Mouse (Mus musculus): ENCODE measurements around the gene Rap1gds1.

DNA sequence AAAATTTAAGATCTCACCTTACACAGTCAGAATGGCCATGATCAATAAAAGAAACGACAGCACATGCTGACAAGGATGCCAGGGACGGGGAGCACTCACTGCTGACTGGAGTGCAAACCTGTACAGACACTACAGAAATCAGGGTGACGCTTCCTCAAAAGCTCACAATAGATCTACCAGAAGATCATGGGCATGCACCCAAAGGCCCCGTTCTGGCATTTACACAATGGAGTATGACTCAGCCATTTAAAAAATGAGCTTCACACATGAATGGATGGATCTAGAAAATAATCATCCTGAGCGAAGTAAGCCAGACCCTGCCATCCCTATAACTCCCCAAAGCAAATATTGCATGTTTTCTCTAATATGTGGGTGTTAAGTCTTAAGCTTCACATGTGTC is 87.0 kb downstream of the Rap1gds1 start:
- TF ChIP-seq POLR2A (IDR thresholded peaks at IDR 0.05; ENCODE audit: low read depth, low read length) (no peak), CTCF (IDR thresholded peaks at IDR 0.05; ENCODE audit: extremely low read depth, insufficient read depth, insufficient read length, insufficient replicate concordance) (no peak)
